Mouse (Mus musculus): ENCODE measurements at regions not wholly inside any gene's neighbourhood (a gene's known extent, or its start where the extent isn't known, plus 50 kb on each side); places are given as distances from the start of the nearest gene placed in this dataset.

GRCm38 (mm10) chr17:72993134-72993533 lies 75.0 kb downstream of the Lbh start:
- no peak for DNase-seq (ENCODE audit: low read depth, low spot score)

GRCm38 (mm10) chr17:72993626-72994025 lies 75.5 kb downstream of the Lbh start:
- no peak for DNase-seq (ENCODE audit: low read depth, low spot score)

- DNase-seq (ENCODE audit: low read depth, low spot score): no peak
Measured at GRCm38 (mm10) chr17:72996539-72996938, 78.4 kb downstream of the Lbh start.

- no peak for DNase-seq (ENCODE audit: low read depth, low spot score)
Measured at GRCm38 (mm10) chr17:72997301-72997921, 79.3 kb downstream of the Lbh start.

- DNase-seq (ENCODE audit: low read depth, low spot score): no peak
Measured at GRCm38 (mm10) chr17:73005100-73005499, 87.0 kb downstream of the Lbh start.

- no peak for DNase-seq (ENCODE audit: low read depth, low spot score)
Measured at GRCm38 (mm10) chr17:73008901-73009300, 90.8 kb downstream of the Lbh start.

DNA sequence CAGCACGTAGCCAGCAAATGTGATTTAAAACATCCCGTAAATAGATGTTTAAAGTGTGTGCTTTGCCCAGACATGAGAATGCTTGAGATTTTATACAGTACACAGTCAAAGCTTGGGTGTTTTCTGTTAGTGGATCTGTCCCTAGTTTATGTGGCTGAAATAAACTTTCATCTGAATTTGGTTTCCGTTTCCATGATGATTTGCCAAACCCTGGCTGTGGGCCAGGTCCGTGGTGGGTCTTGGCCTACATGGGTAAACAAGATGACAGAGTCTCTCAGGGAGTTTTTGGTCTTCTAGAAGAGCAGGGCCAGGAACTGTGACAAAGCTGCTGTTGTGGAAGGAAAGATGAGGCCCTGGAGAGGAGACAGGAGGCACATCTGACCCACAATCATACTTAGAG lies 91.9 kb downstream of the Lbh start:
- no peak for DNase-seq (ENCODE audit: low read depth, low spot score)

GRCm38 (mm10) chr17:73012356-73012755 lies 94.3 kb downstream of the Lbh start:
- DNase-seq (ENCODE audit: low read depth, low spot score): no peak

DNA sequence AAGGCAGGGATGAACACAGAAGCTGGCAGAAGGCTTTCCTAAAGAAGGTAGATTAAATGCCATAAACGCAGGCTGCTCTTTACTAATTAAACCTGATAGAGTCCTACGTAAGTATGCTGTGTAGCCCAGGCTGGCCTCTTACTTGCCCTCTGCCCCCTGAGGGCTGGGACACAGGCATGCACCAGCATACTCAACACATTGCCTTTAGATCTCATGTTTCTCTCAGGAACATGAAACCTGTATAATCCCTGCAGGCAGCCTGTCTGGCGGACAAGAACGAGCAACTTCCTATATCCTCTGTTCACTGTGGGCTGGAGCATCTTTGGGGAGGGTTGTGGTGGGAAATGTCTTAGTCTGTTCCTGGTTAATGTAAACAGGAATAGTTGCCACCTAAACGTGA lies 94.8 kb upstream of the Lclat1 start:
- DNase-seq (ENCODE audit: low read depth, low spot score): no peak

DNA sequence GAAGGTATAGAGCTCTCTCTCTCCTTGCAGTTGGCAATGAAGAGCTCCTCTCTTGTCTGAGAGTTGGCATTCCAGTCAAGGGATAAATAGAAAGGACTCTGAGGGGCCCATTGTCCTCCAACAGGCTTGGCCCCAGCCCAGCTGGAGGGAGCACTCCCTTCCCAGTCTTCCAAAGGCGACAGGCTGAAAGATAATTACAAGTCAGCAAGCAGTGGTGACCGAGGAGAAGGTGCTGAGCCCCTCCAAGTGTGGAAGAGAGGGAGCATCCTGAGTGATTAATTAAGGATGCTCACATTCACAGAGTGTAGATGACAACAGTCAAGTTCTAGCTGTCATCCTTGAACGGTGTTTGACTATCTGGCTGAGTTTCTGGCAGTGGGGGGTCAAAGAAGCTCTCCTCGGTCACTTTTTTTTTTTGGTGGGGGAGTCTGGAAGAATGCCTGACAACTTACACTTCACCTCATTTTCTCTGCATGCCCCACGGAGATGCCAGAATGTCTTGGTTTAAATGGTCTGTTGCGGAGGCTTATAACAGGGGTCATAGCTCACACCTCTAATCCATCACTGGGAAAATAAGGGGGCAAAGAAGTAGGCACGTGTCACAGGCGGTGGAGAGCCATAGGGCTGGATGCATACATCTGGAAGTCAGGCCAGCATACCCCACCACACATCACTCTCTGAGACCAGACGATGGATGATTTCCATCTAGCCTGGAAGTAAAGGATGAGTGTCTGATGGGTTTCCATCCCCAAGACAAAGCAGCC lies 93.5 kb upstream of the Lclat1 start:
- DNase-seq (ENCODE audit: low read depth, low spot score): no peak

GRCm38 (mm10) chr17:73017173-73017572 lies 90.6 kb upstream of the Lclat1 start:
- no peak for DNase-seq (ENCODE audit: low read depth, low spot score)

GRCm38 (mm10) chr17:73022630-73023051 lies 85.1 kb upstream of the Lclat1 start:
- no peak for DNase-seq (ENCODE audit: low read depth, low spot score)

- DNase-seq (ENCODE audit: low read depth, low spot score): no peak
Measured at GRCm38 (mm10) chr17:73023362-73024107, 84.2 kb upstream of the Lclat1 start.

GRCm38 (mm10) chr17:73027122-73027521 lies 80.7 kb upstream of the Lclat1 start:
- no peak for DNase-seq (ENCODE audit: low read depth, low spot score)

DNA sequence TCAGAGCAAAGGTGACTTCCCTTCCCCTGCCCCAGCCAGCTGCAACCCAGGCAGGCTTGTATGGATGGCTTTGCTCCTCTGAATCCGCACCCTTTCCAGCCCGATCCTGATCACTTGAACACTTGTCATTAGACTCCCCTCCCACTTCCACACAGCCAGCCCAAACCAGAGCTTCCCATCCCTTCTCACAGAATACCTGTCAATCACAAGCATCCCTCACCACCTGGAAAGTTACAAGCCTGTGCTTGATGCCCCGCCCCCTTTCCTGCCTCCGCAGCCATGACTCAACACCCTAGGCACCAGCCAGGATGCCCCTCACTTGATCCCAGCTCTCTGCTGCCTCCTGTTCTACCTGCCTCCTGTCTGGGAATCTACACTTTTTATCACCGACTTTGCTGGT lies 76.0 kb upstream of the Lclat1 start:
- DNase-seq (ENCODE audit: low read depth, low spot score): no peak

DNA sequence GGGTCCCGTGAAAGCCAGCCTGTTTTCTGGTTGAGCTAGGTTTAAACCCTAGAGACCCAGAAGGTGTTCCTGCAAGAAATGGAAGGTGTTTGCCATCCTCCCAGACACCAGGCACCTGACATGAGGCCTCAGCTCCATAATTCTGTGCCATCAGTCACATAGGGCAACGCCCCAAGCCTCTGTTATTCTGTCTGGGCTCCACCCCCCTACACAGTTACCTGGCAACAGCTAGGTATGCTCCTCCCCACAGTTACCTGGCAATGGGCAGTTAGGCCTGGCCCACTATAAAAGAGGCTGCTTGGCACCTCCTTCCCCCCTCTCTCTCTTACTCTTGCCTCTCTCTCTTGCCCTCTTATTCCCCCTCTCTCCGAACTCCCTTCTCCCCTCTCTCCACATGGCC lies 75.5 kb upstream of the Lclat1 start:
- no peak for DNase-seq (ENCODE audit: low read depth, low spot score)

DNA sequence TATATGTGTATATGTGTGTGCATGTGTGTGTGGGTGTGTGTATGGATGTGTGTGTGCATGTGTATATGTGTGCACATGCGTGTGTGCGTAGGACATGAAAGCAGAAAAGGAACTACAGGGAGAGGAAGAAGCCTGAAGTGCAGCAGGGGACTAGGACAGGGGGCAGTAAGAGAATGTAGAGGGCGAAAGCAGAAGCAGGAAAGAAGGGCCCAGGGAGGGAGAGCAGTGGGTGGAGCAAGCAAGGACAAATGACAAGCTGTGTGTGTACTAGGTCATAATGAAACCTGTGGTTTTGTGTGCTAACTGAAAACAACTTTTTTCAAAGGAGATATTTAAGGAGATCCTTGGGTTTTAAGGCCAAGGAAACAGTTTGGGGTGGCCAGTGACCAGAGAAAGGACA lies 73.4 kb upstream of the Lclat1 start:
- no peak for DNase-seq (ENCODE audit: low read depth, low spot score)

DNA sequence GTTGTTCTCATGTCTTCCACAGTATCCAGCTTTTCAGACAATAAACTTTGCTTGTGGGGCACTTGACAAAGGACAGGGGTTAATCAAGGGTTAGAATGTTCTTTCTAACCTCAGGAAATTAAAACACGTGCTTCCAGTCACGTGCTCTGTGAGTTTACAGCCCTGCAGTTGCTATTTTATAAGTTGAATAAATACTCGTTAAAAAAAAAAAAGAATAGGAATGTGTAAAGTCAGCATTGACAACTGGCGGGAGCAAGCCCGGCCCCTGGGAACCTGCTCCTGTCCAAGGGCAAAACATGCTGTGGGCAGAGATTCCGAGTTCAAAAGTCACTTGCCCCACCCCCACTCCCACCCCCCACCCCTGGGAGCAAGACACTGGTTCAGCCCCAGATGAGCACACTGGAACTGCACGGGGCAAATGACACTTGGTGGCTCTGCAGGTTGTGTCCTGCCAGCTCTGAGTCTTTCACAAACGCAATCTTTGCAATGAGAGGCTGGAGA lies 72.8 kb upstream of the Lclat1 start:
- DNase-seq (ENCODE audit: low read depth, low spot score): no peak

DNA sequence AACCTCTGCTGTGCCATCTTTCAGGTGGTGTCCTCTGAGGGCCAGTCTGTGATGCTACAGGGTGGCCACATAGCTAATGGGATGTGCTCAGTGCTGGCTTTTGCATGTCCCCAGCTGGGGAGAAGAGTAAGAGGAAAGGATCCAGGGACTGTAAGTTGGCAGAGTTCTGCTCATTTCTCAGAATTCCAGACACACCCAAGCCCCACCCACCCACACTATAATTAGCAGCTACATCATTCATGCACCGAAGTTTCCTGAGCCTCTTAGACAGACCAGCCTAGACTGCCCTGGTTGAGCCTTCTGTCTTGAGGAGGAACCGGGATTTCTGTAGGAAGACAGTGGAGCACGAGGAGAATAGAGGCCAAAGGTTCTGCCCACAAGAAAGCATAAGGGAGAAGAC lies 70.9 kb upstream of the Lclat1 start:
- no peak for DNase-seq (ENCODE audit: low read depth, low spot score)

DNA sequence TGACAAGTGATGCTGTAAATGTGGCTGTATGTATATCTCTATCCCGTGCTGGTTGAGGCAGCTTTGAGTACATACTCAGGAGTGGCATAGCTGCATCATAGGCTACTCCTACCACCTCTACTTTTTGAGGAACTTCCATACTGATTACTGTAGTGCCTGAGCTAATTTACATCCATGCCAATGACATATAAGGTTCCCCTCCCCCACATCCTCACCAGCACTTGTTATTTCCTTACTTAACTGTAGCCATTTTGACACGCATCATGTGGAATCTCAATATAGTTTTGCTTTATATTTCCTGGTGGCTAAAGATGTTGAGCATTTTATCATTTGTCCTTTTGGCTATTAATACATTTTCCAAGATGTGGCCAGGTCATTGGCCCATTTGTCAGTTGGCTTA lies 69.2 kb upstream of the Lclat1 start:
- DNase-seq (ENCODE audit: low read depth, low spot score): no peak

GRCm38 (mm10) chr17:73044918-73045580 lies 62.7 kb upstream of the Lclat1 start:
- peak; percentile 39 for DNase-seq (ENCODE audit: low read depth, low spot score)

DNA sequence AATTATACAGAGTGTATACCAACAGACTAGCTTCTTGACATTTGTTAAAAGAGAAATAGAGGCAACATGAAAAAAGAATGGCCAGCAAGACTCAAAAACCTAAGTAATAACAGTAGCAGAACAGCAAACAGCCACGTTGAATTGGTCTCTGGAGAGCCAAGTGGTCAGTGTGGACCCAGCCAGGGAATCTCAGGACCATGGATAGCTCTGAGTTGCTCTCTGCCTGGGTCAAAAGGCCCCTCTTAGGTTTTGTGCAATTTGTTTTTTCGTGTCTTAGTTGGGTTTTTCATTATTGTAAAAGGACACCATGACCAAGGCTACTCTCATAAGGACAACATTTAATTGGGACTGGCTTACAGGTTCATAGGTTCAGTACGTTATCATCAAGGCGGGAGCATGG lies 60.8 kb upstream of the Lclat1 start:
- no peak for DNase-seq (ENCODE audit: low read depth, low spot score)

Measured in telencephalon, adult 2 months (tissue).